Mouse (Mus musculus): ENCODE measurements around the gene Vamp2. TPM values are rescaled to one million over a fixed set of nuclear protein-coding genes. Genes with fewer than 3 reads are reported as not detected.

The Vamp2 gene
- polyA plus RNA-seq, 1 experiment from 2014 or later: 85.0 TPM

- H3K9ac ChIP-seq: peak within 1 kb of the TSS; percentile 64
- H3K9me3 ChIP-seq: no peaks in the 10 kb centered on the region
- peak; percentile 95 for ATAC-seq (ENCODE audit: insufficient number of reproducible peaks, insufficient read depth, low FRiP score, low TSS enrichment)
- H3K4me2 ChIP-seq (replicated peaks): peak within 1 kb of the TSS; percentile 96
- H3K27ac ChIP-seq: peak within 1 kb of the TSS; percentile 83
- peaks cover 23% of the 10 kb centered on the region for H3K4me1 ChIP-seq
- no peaks in the 10 kb centered on the region for H3K36me3 ChIP-seq
- under 1% methylated on average over 64 of the region's 64 CpGs for WGBS
- peak within 1 kb of the TSS; percentile 87 for H3K4me3 ChIP-seq
- no peaks in the 10 kb centered on the region for H3K27me3 ChIP-seq
These were observed 28.8 kb upstream of the Vamp2 start, which contains the start of gene Borcs6 for GRCm38 (mm10) chr11:69059357-69059974. Borcs6 (plus strand) TSS chr11:69059717.

DNA sequence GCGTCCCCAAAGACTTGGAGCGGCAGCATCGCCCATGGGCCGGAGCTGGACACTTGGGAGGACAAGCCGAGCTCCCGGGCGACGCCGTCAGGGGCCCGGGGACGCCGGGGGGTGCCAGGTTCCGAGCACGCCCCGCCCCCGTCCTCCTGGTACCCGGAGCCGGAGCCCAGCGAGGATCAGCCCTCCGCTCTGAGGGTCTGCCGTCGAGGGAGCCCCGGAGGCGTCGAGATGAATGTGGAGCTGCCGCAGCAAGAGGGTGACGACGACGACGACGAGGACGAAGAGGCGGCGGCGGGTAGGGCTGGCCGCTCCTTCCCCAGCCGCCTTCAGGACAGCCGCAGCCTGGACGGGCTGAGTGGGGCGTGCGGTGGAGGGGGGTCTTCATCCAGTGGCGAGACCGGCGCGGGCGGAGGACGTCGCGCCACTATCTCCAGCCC, 28.3 kb upstream of the Vamp2 start:
- Histone ChIP-seq H3K4me2 (replicated peaks) (peak overlapping the region; percentile 96), H3K4me1 (peaks cover 23% of the 10 kb centered on the region), H3K27ac (peak overlapping the region; percentile 83), H3K9ac (peak overlapping the region; percentile 64), H3K27me3 (no peaks in the 10 kb centered on the region), H3K9me3 (no peaks in the 10 kb centered on the region), H3K36me3 (no peaks in the 10 kb centered on the region), H3K4me3 (peak overlapping the region; percentile 87)
- 1% methylated on average over 49 of the region's 49 CpGs for WGBS
- peak; percentile 17; the same call in 1 of the 2 replicates for ATAC-seq (ENCODE audit: insufficient number of reproducible peaks, insufficient read depth, low FRiP score, low TSS enrichment)

DNA sequence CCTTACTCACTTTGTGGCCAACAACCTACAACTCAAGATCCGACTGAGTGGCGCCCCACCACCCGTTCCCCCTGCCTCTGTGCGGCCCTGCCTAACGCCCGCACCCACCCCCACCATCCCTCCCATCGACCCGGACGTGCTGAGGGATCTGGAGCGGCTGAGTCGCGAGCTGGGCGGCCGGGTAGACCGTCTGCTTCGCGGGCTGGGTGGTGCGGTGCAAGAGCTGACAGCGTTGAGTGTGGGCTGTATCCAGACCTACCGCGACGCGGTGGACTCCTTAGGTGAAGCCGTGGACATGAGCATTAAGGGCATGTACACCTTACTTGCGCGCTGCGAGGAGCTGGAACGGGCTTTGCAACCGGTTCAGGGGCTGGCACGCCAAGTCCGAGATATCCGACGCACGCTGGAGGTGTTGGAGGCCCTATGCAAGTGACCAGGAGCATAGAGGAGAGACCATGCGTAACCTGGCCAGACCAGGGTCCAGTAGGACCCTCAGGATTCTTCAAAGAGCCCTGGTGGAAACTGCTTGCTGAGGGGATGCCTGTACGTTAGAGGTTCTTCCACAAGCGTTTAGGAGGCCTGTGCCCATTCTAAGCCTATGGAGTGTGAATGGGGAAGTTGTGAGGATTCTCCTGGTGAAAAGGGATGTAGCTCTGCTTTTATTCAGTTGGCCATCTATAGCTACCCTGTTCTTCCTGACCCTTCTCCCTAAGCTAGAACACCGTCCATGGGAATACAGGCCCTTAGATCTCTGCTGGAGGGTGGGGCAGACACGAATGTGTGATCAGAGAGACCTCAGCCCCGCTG, 27.6 kb upstream of the Vamp2 start:
- Histone ChIP-seq H3K27me3 (no peaks in the 10 kb centered on the region), H3K36me3 (no peaks in the 10 kb centered on the region), H3K4me3 (peak overlapping the region; percentile 87), H3K4me2 (replicated peaks) (peak overlapping the region; percentile 96), H3K27ac (peak overlapping the region; percentile 83), H3K9me3 (no peaks in the 10 kb centered on the region), H3K4me1 (peaks cover 23% of the 10 kb centered on the region), H3K9ac (peak overlapping the region; percentile 64)
- under 1% methylated on average over 40 of the region's 40 CpGs for WGBS
- no peak for ATAC-seq (ENCODE audit: insufficient number of reproducible peaks, insufficient read depth, low FRiP score, low TSS enrichment)

DNA sequence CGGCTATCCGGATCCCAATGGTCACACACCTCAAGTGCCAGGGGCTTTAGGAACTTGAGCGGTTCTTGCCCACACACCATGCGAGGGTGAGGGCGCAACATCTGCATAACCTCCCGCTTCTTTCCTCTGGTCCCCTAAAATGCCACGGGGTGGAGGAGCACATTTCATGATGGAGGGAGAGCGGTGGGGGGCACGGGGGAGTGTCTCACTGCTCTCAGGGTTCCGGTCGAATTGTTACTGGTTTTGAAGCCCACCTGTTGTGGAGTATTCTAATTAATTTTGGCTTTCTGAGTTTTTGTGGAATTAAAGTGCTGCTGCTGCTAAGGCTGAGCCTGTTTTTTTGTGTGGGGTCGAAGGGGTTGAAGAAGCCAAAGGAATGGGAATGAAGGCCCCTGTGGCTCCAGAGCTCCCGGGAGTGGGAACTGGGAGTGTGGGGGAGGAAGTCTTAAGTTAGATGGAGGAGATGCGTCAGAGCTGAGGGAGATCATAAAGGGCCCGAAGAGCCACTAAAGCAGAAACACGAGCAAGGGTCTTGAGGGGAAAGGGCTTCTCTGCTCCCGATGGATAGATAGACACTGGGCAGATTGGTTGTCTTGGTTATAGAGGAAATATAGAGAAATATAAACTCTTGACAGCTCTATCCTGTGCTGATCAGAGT, 26.9 kb upstream of the Vamp2 start:
- no peak for ATAC-seq (ENCODE audit: insufficient number of reproducible peaks, insufficient read depth, low FRiP score, low TSS enrichment)
- Histone ChIP-seq H3K4me1 (peaks cover 29% of the 10 kb centered on the region), H3K36me3 (no peaks in the 10 kb centered on the region), H3K4me3 (peak overlapping the region; percentile 87), H3K27me3 (no peaks in the 10 kb centered on the region), H3K4me2 (replicated peaks) (peak overlapping the region; percentile 96), H3K9me3 (no peaks in the 10 kb centered on the region), H3K27ac (no peak overlapping the region), H3K9ac (peak overlapping the region; percentile 64)
- WGBS: 11% methylated on average over 17 of the region's 17 CpGs

GRCm38 (mm10) chr11:69062194-69062760, 26.0 kb upstream of the Vamp2 start:
- WGBS: under 1% methylated on average over 17 of the region's 17 CpGs
- Histone ChIP-seq H3K36me3 (no peaks in the 10 kb centered on the region), H3K4me2 (replicated peaks) (peak overlapping the region; percentile 56), H3K4me3 (peak overlapping the region; percentile 80), H3K9ac (no peak overlapping the region), H3K27me3 (no peaks in the 10 kb centered on the region), H3K27ac (no peak overlapping the region), H3K9me3 (no peaks in the 10 kb centered on the region), H3K4me1 (peaks cover 33% of the 10 kb centered on the region)
- no peak for ATAC-seq (ENCODE audit: insufficient number of reproducible peaks, insufficient read depth, low FRiP score, low TSS enrichment)

DNA sequence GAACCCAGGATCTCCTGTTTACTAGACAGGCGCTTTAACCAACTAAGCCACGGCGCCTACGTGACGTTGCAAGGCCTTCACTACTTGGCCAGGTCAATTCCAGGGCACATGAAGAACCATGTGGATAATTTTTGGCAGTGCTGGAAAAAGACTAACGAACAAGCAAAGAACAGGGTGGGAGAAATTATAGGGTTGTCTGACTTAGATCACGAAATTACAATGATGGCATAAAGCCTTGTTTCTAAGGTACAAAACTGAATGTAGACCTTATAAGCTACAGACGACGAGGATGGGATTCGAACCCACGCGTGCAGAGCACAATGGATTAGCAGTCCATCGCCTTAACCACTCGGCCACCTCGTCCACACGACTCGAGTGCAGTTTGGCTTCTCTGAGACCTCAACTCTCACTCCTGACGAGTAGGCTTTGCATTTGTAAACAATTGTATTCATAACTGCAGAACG, 25.5 kb upstream of the Vamp2 start:
- Histone ChIP-seq H3K9ac (no peak overlapping the region), H3K4me1 (peaks cover 33% of the 10 kb centered on the region), H3K9me3 (no peaks in the 10 kb centered on the region), H3K27me3 (no peaks in the 10 kb centered on the region), H3K4me2 (replicated peaks) (peak overlapping the region; percentile 56), H3K27ac (peak overlapping the region; percentile 72; the same call in 1 of the 2 replicates), H3K4me3 (peak overlapping the region; percentile 80), H3K36me3 (no peaks in the 10 kb centered on the region)
- no peak for ATAC-seq (ENCODE audit: insufficient number of reproducible peaks, insufficient read depth, low FRiP score, low TSS enrichment)
- WGBS: under 1% methylated on average over 19 of the region's 19 CpGs

GRCm38 (mm10) chr11:69063413-69064201, 24.7 kb upstream of the Vamp2 start:
- Histone ChIP-seq H3K36me3 (no peaks in the 10 kb centered on the region), H3K27ac (peak overlapping the region; percentile 85), H3K4me2 (replicated peaks) (peak overlapping the region; percentile 56), H3K4me3 (peak overlapping the region; percentile 80), H3K4me1 (peaks cover 29% of the 10 kb centered on the region), H3K27me3 (no peaks in the 10 kb centered on the region), H3K9ac (peak overlapping the region; percentile 65), H3K9me3 (no peaks in the 10 kb centered on the region)
- ATAC-seq (ENCODE audit: insufficient number of reproducible peaks, insufficient read depth, low FRiP score, low TSS enrichment): no peak
- under 1% methylated on average over 31 of the region's 31 CpGs for WGBS

GRCm38 (mm10) chr11:69064259-69065133, 23.8 kb upstream of the Vamp2 start:
- Histone ChIP-seq H3K27me3 (no peaks in the 10 kb centered on the region), H3K9ac (peak overlapping the region; percentile 65), H3K9me3 (no peaks in the 10 kb centered on the region), H3K27ac (peak overlapping the region; percentile 85; the same call in 1 of the 2 replicates), H3K36me3 (no peaks in the 10 kb centered on the region), H3K4me2 (replicated peaks) (peak overlapping the region; percentile 56), H3K4me1 (peaks cover 27% of the 10 kb centered on the region), H3K4me3 (peak overlapping the region; percentile 80)
- WGBS: 42% methylated on average over 9 of the region's 9 CpGs
- no peak for ATAC-seq (ENCODE audit: insufficient number of reproducible peaks, insufficient read depth, low FRiP score, low TSS enrichment)

DNA sequence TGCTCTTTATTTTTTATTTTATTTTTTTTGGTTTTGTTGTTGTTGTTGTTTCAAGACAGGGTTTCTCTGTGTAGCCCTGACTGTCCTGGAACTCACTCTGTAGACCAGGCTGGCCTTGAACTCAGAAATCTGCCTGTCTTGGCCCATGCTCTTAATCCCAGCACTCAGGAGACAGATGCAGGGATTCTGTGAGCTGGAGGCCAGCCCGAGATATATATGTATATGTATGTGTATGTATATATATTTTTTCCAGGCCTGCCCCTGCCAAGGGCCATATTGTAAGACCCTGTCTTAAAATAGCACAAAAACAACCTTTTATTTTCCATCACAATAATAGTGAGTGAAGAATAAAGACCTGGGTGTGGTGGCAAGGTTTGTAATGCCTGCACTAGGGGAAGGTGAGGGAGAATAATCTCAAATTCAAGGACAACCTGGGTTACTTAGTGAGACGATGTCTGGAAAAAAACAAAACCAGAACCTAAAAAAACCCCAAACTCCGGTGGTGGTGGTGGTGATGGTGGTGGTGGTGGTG, 22.8 kb upstream of the Vamp2 start:
- Histone ChIP-seq H3K4me1 (peaks cover 29% of the 10 kb centered on the region), H3K27ac (no peak overlapping the region), H3K9ac (no peak overlapping the region), H3K4me2 (replicated peaks) (peak overlapping the region; percentile 94), H3K27me3 (no peaks in the 10 kb centered on the region), H3K36me3 (no peaks in the 10 kb centered on the region), H3K9me3 (no peaks in the 10 kb centered on the region), H3K4me3 (0 out of 2 replicates have a peak overlapping the region, but pooled peaks have one; percentile 45)
- 52% methylated on average over 3 of the region's 3 CpGs for WGBS
- ATAC-seq (ENCODE audit: insufficient number of reproducible peaks, insufficient read depth, low FRiP score, low TSS enrichment): no peak

Measured in embryonic facial prominence, embryonic 12.5 days (tissue).